Mouse (Mus musculus) fat pad, adult 2 months (tissue): ENCODE results near the gene Sema3c.
"Not testable (repeated sequence)": the region's sequence is repeated elsewhere in the genome, so short reads cannot be mapped to it uniquely, and the experiment has no call there.

ENCODE experiments used
- DNase-seq: peaks from one replicate; pipeline ENCODE4 v3.0.0-alpha.2; 2011; ENCODE audit warnings: low read depth, low spot score; ENCODE audit errors: extremely low read depth

The Sema3c gene

DNA sequence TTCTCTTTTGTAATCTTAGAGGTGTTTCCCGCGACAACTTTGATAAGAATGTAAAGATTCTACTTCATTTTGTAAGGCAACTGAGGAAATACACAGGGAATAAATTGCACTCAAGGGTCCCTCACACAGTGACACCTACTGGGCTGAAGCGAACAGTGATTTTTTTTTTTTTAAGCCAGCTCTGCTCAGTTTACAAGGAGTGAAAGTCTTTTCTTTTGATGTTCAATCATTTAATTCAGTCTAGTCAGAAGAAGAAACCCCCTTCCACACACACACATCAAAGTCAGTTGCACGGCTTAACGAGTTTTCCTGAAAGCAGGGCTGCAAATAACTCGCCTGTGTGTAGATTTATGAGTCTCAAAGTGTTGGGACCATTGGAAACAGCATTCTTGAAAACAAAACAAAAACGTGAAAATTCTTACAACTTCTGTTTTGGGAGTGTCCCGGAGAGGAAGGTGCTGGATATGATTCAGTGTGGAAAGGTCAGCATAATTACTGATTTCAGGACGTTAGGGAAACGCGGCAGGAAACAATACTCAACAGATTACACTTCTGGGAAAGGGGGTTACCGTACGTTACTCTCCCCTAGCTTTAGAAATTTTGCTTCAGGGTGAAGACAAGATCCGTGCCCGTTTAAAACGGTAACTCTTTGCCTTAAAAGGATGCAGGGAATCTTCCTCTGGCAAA lies at the start of gene Sema3c:
Gene Sema3c (plus strand): TSS at position 588 of the 687 bp plus-strand sequence.
- DNase-seq, result no peak

DNA sequence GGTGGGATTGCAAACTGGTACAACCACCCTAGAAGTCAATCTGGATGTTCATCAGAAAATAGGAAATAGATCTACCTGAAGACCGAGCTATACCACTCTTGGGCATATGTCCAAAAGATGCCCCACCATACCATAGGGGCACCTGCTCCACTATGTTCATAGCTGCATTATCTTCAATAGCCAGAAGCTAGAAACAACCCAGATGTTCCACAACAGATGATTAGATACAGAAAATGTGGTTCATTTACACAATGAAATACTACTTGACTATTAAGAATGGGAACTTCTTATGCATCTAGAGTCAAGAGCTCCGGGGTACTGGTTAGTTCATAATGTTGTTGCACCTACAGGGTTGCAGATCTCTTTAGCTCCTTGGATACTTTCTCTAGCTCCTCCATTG lies 42.9 kb upstream of the Sema3c start:
- not testable (repeated sequence) for DNase-seq

DNA sequence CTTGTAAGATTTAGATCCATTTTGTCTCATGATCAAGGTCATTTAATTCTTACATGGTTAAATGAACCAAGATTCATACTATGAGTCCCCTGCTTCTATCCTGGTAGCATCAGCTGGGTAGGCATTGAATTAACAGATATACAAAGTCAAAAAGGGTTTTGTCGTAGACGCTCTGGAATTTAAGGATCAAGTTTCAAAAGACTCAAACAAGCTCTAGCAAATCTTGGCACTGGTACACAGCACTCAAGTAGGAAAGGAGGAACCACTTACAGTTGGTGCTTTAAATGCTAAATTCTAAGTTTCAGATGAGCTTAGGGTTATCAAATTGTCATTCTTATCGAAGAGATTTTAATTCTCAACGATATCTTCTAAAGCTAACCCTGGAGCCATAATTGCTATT lies 30.9 kb upstream of the Sema3c start:
- DNase-seq, result no peak

DNA sequence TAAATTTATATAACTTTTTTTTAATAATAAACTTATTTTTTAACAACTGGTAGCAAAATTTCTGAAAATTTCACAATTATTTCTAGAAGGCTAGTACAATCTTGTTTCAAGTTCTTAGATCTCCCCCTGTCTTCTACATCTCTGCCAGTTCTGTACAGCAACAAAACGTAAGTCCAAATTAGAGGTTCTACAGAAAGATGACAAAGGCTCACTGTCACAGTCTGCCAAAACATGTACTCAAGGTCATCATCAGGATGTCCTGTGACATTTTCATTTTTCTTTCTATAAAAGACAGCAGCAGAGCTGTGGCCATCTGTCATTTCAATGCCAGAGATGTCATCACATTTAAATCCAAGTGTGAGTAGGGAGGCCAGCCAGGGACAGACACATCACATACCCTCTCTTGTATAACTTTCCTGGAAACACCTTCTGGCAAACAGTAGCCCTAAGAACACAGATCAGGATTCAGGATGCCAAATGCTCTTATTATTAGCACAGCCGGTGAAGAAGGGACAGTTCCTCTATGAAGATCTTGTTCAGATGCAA lies 29.1 kb upstream of the Sema3c start:
- DNase-seq, result no peak

DNA sequence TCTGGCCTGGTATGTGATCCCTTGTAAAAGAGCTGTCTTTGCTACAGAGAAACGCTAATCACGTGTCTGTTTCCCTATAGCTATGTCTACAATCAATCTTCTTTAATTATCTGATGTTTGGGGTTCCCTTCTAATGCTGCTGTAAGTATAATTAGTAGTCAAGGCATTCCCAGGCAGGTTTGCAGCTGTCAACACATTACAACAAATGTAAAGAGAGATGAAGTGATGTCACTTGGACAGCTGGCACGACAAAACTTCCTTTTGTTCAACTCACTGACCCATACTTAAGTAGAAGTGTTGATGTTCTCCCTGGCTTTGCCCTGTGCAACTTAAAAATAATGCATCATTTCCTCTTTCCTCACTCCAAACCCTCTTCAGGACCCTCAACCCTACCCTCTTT lies 22.4 kb upstream of the Sema3c start:
- DNase-seq, result no peak

DNA sequence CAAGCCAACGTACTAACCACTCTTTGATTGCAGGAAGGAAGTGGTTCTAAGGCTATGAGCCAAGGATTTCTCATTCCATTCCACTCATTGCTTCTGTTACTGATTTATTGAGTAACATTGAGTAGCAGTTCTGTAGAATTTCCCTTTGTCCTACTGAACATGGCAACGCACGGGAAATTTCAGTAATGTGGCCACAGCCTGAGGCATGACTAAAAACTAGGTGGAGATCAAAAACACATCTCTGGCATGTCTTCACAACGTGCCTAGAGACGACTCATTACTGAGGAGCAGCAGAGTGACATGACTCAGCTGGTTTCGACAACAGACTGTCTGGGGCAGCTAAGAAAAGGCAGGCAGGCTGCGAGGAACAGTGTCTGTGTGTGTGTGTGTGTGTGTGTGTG lies 18.0 kb upstream of the Sema3c start:
- peak; percentile 96 for DNase-seq

DNA sequence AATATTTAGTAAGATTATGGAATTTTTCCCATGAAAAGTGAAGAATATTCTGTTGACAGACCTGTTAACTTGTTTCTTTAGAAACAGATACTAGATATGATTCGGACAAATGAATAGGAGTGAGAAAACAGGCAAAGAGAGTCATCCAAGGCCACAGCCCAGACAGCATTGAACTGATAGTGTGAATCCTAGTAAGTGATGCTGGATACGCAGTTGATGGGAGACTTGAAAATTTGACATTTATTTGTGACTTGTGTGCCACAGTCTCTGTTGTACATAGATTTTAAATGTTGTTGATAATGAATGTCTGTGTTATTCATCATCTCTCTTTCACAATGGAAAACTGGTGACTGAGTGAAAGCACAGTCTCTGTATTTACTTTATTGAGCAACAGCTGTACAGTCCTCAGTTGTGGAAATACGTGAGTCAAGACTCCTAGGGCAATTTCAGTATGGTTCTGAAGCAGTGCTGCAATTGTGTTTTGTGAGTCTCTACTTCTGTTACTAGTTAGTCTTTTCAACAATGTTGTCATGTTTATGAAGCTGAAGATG lies 17.3 kb upstream of the Sema3c start:
- DNase-seq, result peak; percentile 42

DNA sequence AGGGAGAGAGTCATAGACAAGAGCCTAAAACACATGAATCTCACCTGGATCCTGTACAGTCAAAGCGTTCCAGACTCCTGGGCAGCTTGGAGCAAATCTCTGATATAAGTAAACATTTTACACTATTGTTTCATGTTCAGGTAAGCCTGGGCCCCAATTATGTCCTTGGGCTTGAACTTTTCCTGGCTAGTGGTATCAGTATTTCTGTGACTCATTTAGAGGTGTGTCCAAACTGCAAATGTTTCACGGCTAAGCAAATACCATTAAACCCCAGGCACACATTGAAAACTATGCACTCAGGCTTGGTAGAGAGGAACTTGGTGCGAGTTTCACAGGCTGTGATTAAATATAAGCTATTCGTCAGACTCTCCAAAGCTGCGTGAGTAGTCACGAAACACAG lies 2.5 kb upstream of the Sema3c start:
- no peak for DNase-seq

DNA sequence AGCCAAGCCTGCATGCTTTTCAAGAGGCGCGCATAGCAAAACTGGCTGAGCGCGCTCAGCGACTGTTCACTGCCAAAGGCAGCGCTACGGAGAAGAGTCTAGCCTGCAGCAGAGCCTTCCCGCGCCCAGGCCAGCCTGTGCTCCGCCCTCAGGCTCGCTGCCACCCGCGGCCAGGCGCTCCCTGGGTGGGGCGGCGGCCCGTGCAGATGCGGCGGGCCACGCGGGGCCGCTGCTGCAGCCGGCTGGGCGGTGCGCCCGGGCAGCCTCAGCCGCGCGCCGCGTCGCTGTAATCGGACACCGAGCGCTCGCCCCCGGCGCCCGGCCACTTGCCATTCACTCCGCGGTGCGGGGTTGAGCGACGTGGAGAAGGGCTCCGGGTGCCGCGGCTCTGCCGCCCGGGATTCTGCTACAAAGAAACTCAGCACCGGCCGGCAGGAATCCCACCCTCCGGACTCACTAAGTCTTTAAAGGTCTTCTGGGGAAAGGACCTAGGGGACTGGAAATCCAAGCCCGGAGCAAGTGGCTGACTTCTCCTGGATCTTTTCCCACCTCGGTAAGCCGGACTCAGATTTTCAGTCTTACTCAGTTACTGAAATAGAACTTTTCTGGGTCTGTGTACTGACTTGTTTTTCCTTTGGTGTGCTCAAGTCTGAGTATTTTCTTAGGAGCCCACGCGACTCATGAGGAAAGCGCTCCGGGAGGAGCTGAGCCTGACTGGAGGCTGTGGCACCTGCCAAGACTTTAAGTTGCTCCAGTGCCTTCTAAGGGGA lies 517 bp downstream of the Sema3c start:
- no peak for DNase-seq

DNA sequence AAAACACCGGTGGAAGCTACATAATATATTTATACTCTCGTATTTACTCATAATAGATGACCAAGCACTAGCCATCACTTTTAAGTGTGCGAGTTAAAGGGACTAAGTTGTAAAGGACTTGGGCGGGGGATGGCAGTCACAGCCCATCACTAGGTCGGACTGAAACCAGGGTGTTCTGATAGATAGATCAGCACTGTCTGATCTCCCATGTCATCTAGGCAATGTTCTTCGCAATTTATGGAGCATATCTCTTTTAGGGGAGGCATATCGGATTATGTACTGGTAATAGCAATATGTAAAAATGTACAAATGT lies 1.1 kb downstream of the Sema3c start:
- no peak for DNase-seq

DNA sequence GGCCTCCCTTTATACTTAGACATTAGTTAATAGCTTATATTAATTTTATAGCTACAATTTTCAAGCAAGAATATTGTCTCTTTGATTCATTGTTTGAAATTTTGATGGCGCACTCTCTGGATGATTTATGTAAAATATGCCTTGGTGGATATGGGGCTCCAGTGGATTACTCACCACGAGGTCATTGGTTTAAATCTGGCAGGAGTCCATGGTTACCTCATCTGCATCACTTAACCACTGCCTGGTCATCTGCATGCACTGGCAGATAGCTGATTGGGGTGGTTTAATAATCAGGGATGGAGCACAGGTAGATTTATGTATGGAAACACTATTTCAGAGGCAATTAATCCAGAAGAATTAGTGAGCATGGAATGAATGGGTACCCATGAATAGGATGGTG lies 2.0 kb downstream of the Sema3c start:
- no peak for DNase-seq

DNA sequence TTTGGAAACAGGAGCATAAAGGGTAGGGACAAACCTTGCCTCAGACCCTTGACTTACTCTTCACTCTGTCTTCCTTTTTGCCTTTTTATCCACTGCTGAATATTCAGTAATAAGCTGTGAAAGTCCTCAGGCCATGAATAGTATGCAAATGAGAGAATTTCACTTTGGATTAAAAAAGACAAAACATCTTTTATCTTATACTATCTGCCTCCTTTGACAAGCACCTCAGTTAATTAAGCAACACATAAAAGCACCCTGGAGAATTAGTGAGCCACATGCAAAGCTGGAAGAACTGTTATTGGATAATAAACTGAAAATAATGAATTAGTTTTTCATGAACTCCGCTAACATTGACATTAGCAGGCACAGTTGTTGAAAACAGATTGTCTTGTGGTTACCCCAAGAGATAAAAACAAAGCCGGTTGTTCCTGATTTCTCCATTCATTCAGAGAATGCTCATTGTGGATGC lies 8.0 kb downstream of the Sema3c start:
- DNase-seq, result no peak

DNA sequence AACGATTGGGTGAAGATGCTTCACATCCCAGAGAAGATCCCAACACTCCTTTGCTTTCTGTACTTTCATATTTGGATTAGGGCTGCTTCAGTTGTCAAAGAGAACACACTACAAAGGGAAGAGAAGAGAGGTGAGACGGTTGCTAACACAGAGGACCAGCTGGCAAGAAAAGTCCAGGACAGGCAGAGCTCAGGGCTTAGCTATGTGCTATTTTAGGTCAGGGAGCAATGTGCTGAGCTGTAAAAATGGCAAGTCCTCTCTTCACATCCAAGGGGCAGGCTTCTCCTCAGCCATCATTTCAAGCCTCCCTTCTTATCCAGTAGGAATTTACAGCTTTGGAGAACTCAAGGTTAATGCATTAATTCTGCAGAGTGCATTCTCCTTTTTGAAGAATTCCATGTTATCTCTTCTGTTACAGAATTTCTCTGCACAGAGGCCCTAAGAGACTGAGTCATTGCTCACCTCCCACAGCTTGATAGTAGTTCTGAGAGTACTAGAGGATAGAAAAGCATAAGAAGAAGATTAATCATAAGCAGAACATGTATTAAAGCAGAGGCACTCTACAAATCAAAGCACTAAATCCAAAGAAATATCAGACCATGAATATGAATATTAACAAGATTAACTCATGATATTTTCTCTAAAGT lies 10.3 kb downstream of the Sema3c start:
- no peak for DNase-seq

DNA sequence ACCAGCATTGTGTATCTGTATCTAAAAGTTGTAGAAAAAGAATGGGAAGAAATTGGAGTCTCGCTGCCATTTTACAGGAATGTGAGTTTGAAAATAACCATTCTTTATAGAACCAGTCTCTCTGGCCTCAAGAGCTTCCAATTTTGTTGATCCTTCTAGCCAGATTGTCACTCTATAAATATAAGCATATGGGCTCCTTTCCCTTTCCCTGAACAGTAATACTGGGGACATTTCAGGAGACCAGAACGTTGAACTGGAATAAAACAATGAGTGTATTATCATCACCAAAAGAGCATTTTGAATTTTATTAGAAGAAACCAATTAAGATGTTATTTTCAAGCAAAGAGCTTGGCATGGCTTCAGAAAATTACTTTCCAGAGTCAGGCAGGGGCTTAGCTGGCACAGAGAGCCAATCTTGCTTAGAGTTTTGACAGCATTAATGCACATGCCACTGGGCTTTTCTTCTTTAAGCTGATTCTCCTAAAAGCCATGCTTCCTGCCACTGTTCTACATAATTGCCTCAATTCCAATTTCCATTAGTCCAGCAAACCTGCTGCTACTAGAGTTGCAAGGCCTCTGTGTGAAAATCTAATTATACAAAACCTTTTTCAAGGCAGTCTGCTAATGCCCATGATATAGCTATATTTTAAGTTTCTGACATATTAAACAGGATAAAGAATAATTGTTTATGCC lies 12.6 kb downstream of the Sema3c start:
- DNase-seq, result no peak

DNA sequence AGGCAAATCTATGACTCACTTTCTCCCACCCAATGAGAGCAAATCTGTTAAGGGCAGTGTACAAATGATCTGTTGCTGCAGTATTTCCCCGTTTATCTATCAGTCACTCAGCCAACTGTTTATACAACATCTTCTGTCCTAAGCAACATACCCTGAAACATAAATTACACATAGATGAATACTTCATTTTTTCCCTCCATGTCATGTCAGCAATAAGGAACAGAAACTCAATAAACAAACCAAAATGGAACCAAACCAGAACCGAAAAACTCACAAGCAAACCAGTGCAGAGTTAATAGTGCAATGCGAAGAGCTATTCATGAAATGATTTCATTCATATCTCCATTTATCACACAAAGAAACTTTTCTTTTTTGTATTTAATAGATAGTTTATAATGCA lies 17.8 kb downstream of the Sema3c start:
- no peak for DNase-seq

DNA sequence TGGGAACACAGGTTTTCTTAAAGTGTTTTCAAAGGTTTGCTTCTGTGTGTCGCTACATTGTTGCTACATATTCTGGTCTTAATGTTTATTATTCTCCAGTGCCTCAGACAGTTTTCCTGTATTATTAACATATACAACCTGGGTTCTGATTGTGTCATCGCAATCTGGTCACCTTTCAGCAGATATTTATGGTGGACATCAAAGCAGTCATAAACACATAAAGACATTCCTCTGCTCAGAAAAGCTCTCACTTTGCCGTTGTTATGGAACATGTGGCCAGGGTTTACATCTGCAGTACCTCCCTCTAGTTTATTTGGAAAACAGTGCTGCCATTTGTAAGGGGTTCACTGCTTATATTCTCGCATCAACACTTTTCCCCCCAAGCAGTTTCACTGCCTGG lies 27.6 kb downstream of the Sema3c start:
- DNase-seq, result no peak

DNA sequence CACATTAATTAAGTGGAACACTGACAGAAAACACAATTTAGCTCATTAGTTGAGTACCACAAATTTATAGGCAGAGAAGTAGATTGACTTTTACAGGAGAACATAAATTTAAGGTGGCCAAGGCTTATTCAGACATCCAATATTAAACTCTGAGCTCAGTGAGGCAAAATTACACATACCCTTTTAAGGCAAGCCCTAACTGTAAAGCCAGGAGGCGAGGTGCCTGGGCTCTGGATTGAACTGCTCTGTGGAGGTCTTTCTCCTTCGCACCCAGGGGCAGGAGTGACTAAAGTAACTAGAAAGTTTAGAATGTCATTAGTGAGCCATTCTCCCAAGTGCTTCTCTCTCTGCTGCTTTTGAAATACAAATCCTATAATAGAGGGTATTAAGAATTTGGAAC lies 46.5 kb downstream of the Sema3c start:
- no peak for DNase-seq

DNA sequence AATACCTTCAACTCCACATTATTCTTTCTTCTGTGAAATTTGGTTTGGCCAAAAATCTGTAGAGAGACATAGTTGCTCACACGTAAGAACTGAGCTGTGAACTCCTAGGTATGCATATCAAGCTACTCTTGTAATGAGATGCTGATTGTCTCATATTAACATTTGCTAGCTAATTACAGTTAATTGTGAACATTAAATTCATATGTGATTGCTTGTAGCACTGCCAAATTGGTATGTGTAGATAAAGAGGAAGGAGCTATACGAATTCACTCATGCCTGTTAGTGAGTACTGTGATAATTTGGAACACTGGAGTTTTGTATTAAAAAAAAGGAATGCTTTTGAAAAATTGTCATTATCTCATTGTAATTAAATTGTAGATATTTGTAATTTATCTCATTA lies 48.5 kb downstream of the Sema3c start:
- DNase-seq, result no peak

DNA sequence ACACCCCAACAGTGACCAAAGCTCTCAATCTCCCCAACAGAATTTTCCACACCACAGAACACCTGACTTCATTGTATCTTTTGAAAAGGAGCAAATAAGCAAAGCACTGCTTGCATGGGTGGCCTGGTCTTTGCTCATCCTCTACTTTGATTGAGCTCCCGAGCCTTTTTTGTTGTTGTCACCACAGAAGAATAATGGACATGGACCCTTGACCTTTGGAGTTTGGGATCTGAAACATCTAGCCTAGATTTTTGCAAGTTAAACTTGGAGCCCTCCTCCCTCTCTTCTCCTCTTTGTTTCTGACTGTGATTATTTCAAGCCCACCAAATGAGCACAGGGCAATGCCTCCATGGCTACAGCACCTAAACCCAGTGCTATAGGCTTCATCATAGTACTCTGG lies 54.5 kb downstream of the Sema3c start:
- DNase-seq, result no peak

DNA sequence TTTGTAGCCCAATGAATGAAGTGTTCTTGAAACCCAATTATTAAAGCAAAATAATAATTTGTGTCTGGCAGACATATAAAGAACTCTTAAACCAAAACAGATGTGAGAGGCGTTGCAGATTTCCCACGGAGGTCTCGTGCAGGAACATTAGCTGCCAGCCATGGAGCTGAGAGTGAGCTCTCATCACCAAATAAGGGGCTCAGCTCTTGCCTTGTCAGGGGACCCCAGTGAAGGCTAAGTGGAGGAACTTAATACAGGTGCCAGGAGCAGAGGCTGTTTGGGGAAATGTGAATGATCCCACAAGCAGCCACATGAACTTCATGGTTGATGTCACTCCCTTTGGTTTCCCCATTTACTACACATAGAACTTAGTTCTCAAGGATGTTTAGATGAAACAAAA lies 55.5 kb downstream of the Sema3c start:
- DNase-seq, result no peak

DNA sequence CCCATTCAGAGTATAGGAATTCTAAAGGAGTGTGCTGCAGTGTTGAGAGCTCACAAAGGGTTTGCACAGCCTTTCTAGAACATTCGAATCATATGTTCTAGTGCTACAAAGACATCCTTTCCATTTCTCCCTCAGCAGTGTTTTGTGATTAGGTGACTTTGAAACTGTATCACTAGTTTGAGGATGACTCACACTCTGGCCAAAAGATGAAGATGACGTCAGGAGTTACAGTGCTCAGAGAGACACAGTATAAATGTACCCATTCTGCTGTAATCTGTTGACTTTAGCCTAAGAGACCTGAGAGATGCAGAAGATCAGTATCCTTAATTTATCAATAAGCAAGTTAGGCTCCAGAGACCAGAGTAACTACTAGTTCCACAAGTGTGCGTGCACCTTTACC lies 65.4 kb downstream of the Sema3c start:
- no peak for DNase-seq
